Mouse (Mus musculus) neural tube, embryonic 13.5 days (tissue): Measurements from ENCODE around the gene Tiam2. TPM values are rescaled to one million over a fixed set of nuclear protein-coding genes. Genes with fewer than 3 reads are reported as not detected.

Experiments used
- ATAC-seq: fragments of 200-750 bp; cut with Nextera tagmentation; 2 replicates; pipeline ENCODE4 v1.8.0; 2017; ENCODE audit warnings: low read depth, mild to moderate bottlenecking, moderate TSS enrichment, moderate library complexity
- H3K27ac ChIP-seq: fragments of 300-500 bp; sonication (generic); replicated peaks from 2 replicates; pipeline ENCODE4 v1.5.1; 2015; ENCODE audit warnings: moderate library complexity, mild to moderate bottlenecking, inconsistent platforms
- H3K27me3 ChIP-seq: fragments of 300-500 bp; sonication (generic); 2 replicates; pipeline ENCODE4 v1.6.1; 2015; ENCODE audit warnings: mild to moderate bottlenecking, inconsistent platforms
- H3K36me3 ChIP-seq: fragments of 300-500 bp; sonication (generic); 2 replicates; pipeline ENCODE4 v1.6.1; 2015; ENCODE audit warnings: mild to moderate bottlenecking, inconsistent platforms
- H3K4me1 ChIP-seq: fragments of 300-500 bp; sonication (generic); replicated peaks from 2 replicates; pipeline ENCODE4 v1.6.1; 2015; ENCODE audit warnings: inconsistent platforms
- H3K4me2 ChIP-seq: fragments of 300-500 bp; sonication (generic); 2 replicates; pipeline ENCODE4 v1.6.1; 2015; ENCODE audit warnings: inconsistent platforms, mild to moderate bottlenecking, moderate library complexity
- H3K4me3 ChIP-seq: fragments of 300-500 bp; sonication (generic); 2 replicates; pipeline ENCODE4 v1.5.1; 2015; ENCODE audit warnings: mild to moderate bottlenecking, inconsistent platforms
- H3K9ac ChIP-seq: fragments of 300-500 bp; sonication (generic); 2 replicates; pipeline ENCODE4 v1.6.1; 2015; ENCODE audit warnings: moderate library complexity, mild to moderate bottlenecking, inconsistent platforms
- H3K9me3 ChIP-seq: fragments of 300-500 bp; sonication (generic); 2 replicates; pipeline ENCODE4 v1.6.1; 2016; ENCODE audit warnings: inconsistent platforms
- WGBS: fragments of 180-500 bp; shearing (Covaris S2); methylation state at CpG from one replicate; pipeline ENCODE4 v1.1.7; 2015; 5-methylcytosine and 5-hydroxymethylcytosine counted together
- polyA plus RNA-seq: library from polyadenylated mRNA; unstranded; fragments of >200 nt; fragmentation: Nextera tagmentation; extraction: Ambion mirVana; gene quantifications from 2 replicates; pipeline ENCODE4 v1.2.1, GENCODE M21; 2015

The Tiam2 gene
- polyA plus RNA-seq, 1 experiment from 2014 or later = 9.2 TPM

DNA sequence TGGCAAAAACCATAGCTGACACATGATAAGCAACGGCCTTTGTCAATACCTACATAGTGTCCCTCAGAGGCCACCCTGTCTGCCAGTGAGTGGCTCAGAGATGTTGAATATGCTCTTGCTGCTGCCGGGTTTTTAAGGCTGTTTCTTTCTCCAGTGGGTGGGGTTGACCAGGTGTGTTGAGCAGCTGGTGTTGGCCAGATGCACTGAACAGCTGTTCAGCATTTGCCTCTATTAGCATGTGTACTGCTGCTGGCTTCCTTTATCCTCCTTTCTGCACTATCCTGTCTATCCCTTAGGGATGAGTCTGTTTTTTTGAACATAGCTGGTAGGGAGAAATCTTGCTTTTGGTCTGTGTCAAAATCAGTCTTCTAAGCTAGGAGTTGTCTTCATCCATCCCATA, 83.9 kb downstream of the Tiam2 start:
- no peak for ATAC-seq
- Histone ChIP-seq H3K4me3 (no peak overlapping the region), H3K4me2 (no peak overlapping the region), H3K9me3 (no peaks in the 10 kb centered on the region), H3K27ac (no peak overlapping the region), H3K9ac (no peak overlapping the region), H3K27me3 (peaks cover 14% of the 10 kb centered on the region), H3K36me3 (no peaks in the 10 kb centered on the region), H3K4me1 (peaks cover 9% of the 10 kb centered on the region; the same call in 1 of the 2 replicates)
- 77% methylated on average over 2 of the region's 2 CpGs for WGBS

DNA sequence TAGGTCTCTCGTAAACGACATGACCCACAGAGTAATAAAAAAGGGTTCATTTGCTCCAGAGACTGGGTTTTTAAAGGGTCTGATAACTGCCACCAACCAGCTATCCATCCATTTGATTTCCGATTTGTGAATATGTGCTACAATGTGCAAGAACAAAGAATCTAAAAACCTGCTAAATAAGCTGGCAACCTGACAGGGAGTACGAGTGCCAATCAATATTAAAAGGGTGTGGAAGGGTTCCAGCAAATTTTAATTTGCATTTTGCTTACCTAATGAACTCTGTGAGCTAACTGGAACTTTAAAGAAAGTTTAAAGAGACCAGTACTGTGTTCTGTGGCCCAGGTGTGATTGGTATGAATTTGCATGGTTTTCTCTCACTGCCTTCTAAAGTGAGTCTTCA, 86.4 kb downstream of the Tiam2 start:
- no peak overlapping the region for H3K9ac ChIP-seq
- H3K4me2 ChIP-seq = no peak overlapping the region
- WGBS = 72% methylated on average over 4 of the region's 4 CpGs
- peaks cover 14% of the 10 kb centered on the region for H3K27me3 ChIP-seq
- H3K36me3 ChIP-seq = no peaks in the 10 kb centered on the region
- no peak overlapping the region for H3K4me3 ChIP-seq
- no peak for ATAC-seq
- no peak overlapping the region for H3K27ac ChIP-seq
- H3K4me1 ChIP-seq = 0 out of 2 replicates have a peak, but pooled peaks cover 4% of the 10 kb centered on the region
- no peaks in the 10 kb centered on the region for H3K9me3 ChIP-seq

- H3K4me1 ChIP-seq = 0 out of 2 replicates have a peak, but pooled peaks cover 4% of the 10 kb centered on the region
- no peak overlapping the region for H3K9ac ChIP-seq
- H3K27ac ChIP-seq = no peak overlapping the region
- ATAC-seq = no peak
- no peak overlapping the region for H3K4me2 ChIP-seq
- H3K27me3 ChIP-seq = peaks cover 14% of the 10 kb centered on the region
- H3K9me3 ChIP-seq = no peaks in the 10 kb centered on the region
- WGBS = 94% methylated on average over 3 of the region's 3 CpGs
- no peak overlapping the region for H3K4me3 ChIP-seq
- H3K36me3 ChIP-seq = no peaks in the 10 kb centered on the region
These were observed 89.2 kb downstream of the Tiam2 start for GRCm38 (mm10) chr17:3415580-3415979.

DNA sequence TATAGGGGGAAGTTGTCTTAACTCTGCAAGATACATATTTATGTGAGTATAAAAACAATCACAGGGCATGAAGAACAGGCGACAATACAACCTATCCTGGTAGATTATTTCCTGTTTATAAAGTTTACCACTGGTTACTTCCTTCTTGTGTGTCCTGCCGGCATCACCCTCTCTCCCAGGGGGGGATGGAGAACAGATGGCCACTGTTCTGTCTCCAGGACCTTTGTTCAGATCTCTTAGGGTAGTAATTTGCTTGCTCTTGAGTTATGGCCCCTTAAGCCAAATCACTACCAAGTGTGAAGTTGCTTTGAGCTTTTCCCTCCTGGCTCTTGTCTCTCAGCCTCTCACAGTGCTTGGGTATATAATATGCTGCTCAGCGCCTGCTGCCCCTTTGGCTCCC, 90.0 kb downstream of the Tiam2 start:
- 33% methylated on average over 3 of the region's 3 CpGs for WGBS
- Histone ChIP-seq H3K36me3 (no peaks in the 10 kb centered on the region), H3K4me3 (no peak overlapping the region), H3K4me2 (no peak overlapping the region), H3K4me1 (0 out of 2 replicates have a peak, but pooled peaks cover 4% of the 10 kb centered on the region), H3K9me3 (no peaks in the 10 kb centered on the region), H3K27me3 (peaks cover 14% of the 10 kb centered on the region), H3K27ac (no peak overlapping the region), H3K9ac (no peak overlapping the region)
- no peak for ATAC-seq

DNA sequence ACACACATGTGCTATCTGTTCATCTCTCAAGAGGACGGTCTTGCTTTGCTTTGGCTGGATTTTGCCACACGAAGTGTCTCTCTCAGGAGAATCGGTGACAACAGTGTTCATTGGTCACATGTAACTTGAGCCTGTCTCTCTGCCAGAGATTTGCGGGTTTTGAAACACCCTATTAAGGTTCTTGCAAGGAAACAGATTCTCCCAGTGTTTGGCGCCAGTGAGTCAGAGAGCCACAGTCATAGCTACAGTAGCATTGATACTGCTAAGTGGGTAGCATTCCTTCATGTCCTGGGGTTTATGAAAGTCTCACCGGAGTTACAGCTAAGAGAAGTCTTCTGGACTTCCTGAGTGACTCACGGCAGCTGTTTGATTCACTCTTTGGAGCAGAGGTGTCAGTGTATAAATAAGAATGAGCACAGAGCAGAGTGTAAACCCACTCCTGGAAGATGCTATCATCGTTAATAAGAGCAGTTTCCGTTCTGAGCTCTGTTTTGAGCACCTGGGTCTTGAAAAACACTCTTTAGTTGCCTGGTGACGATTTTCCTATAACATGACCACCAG, 93.1 kb downstream of the Tiam2 start:
- no peak overlapping the region for H3K4me3 ChIP-seq

GRCm38 (mm10) chr17:3420148-3420547, 93.8 kb downstream of the Tiam2 start:
- Histone ChIP-seq H3K27me3 (peaks cover under 1% of the 10 kb centered on the region; the same call in 1 of the 2 replicates), H3K4me2 (no peak overlapping the region), H3K4me1 (0 out of 2 replicates have a peak, but pooled peaks cover 4% of the 10 kb centered on the region), H3K9ac (no peak overlapping the region), H3K27ac (no peak overlapping the region), H3K36me3 (no peaks in the 10 kb centered on the region), H3K4me3 (no peak overlapping the region), H3K9me3 (no peaks in the 10 kb centered on the region)
- no peak for ATAC-seq
- 89% methylated on average over 4 of the region's 4 CpGs for WGBS

More for the DNA sequence above, 93.1 kb downstream of the Tiam2 start:
- Histone ChIP-seq H3K9ac (no peak overlapping the region), H3K9me3 (no peaks in the 10 kb centered on the region), H3K27me3 (peaks cover 7% of the 10 kb centered on the region), H3K36me3 (no peaks in the 10 kb centered on the region), H3K4me1 (0 out of 2 replicates have a peak, but pooled peaks cover 4% of the 10 kb centered on the region), H3K27ac (no peak overlapping the region), H3K4me2 (no peak overlapping the region)
- ATAC-seq = no peak
- 75% methylated on average over 10 of the region's 10 CpGs for WGBS

- Histone ChIP-seq H3K27me3 (no peaks in the 10 kb centered on the region), H3K4me2 (no peak overlapping the region), H3K27ac (no peak overlapping the region), H3K9me3 (no peaks in the 10 kb centered on the region), H3K4me3 (no peak overlapping the region), H3K4me1 (no peaks in the 10 kb centered on the region), H3K36me3 (no peaks in the 10 kb centered on the region), H3K9ac (no peak overlapping the region)
- no peak for ATAC-seq
- 72% methylated on average over 2 of the region's 2 CpGs for WGBS
These were observed 97.0 kb downstream of the Tiam2 start for GRCm38 (mm10) chr17:3423416-3423815.

DNA sequence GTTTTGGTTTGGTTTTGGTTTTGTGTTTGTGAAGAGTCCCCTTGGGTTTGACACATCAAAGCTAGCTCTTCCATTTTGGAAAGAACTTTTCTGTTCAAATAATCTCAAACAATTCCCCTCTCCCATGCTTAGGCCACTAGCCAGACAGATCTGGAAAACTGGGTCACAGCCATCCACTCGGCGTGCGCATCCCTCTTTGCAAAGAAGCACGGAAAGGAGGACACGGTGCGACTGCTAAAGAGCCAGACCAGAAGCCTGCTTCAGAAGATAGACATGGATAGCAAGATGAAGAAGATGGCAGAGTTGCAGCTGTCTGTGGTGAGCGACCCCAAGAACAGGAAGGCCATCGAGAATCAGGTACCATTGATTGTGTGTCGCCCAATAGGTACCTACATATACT, 102.3 kb downstream of the Tiam2 start:
- no peak for ATAC-seq
- H3K27ac ChIP-seq = no peak overlapping the region
- H3K4me1 ChIP-seq = no peaks in the 10 kb centered on the region
- H3K4me3 ChIP-seq = no peak overlapping the region
- 96% methylated on average over 9 of the region's 9 CpGs for WGBS
- no peak overlapping the region for H3K4me2 ChIP-seq
- H3K27me3 ChIP-seq = no peaks in the 10 kb centered on the region
- no peaks in the 10 kb centered on the region for H3K9me3 ChIP-seq
- no peaks in the 10 kb centered on the region for H3K36me3 ChIP-seq
- H3K9ac ChIP-seq = no peak overlapping the region

GRCm38 (mm10) chr17:3432590-3433498, 106.5 kb downstream of the Tiam2 start:
- no peaks in the 10 kb centered on the region for H3K27me3 ChIP-seq
- H3K4me1 ChIP-seq = no peaks in the 10 kb centered on the region
- no peaks in the 10 kb centered on the region for H3K36me3 ChIP-seq
- no peak; the same call in 1 of the 2 replicates for ATAC-seq
- H3K9ac ChIP-seq = no peak overlapping the region
- H3K4me3 ChIP-seq = no peak overlapping the region
- 47% methylated on average over 10 of the region's 10 CpGs for WGBS
- no peaks in the 10 kb centered on the region for H3K9me3 ChIP-seq
- no peak overlapping the region for H3K27ac ChIP-seq
- no peak overlapping the region for H3K4me2 ChIP-seq

- Histone ChIP-seq H3K4me1 (no peaks in the 10 kb centered on the region), H3K36me3 (no peaks in the 10 kb centered on the region), H3K9me3 (no peaks in the 10 kb centered on the region), H3K27ac (no peak overlapping the region), H3K27me3 (no peaks in the 10 kb centered on the region), H3K4me2 (no peak overlapping the region), H3K4me3 (no peak overlapping the region), H3K9ac (no peak overlapping the region)
- ATAC-seq = no peak
- 90% methylated on average over 3 of the region's 3 CpGs for WGBS
These were observed 107.3 kb downstream of the Tiam2 start for GRCm38 (mm10) chr17:3433521-3434271.

DNA sequence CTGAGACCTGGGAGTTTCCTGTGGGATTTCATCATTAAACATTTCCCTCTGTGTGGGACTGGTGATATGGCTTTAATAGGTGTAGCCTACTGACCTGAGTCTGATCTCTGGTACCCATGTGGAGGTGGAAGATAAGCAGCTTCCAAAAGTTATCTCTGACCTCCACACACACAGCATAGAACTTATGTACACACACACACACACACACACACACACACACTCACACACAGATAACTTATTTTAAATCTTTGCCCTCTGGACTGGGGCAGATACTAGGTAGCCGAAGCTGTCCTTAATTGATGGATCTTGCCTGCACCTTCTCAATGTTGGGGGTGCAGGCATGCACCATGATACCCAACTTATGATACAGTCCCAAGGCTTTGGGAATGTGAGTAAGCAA, 108.9 kb downstream of the Tiam2 start:
- no peak overlapping the region for H3K4me2 ChIP-seq
- H3K9me3 ChIP-seq = no peaks in the 10 kb centered on the region
- no peak for ATAC-seq
- no peak overlapping the region for H3K27ac ChIP-seq
- H3K27me3 ChIP-seq = no peaks in the 10 kb centered on the region
- 96% methylated on average over 1 of the region's 1 CpGs for WGBS
- H3K36me3 ChIP-seq = no peaks in the 10 kb centered on the region
- no peak overlapping the region for H3K4me3 ChIP-seq
- no peak overlapping the region for H3K9ac ChIP-seq
- no peaks in the 10 kb centered on the region for H3K4me1 ChIP-seq
